Mouse (Mus musculus): ENCODE results near the gene Hoxb4.

Hoxb4 gene

GRCm38 (mm10) chr11:96285771-96286738 is 32.0 kb upstream of the Hoxb4 start, which contains the start of gene Hoxb7:
Gene Hoxb7, plus strand, starts transcription at chr11:96286623.
- DNase-seq: no peak

- DNase-seq: no peak
Observed at GRCm38 (mm10) chr11:96286739-96287385, 31.2 kb upstream of the Hoxb4 start.

GRCm38 (mm10) chr11:96287411-96287810 is 30.7 kb upstream of the Hoxb4 start:
- DNase-seq: no peak

- DNase-seq: no peak
Observed at GRCm38 (mm10) chr11:96288455-96289221, 29.4 kb upstream of the Hoxb4 start.

GRCm38 (mm10) chr11:96289293-96289692 is 28.8 kb upstream of the Hoxb4 start:
- no peak for DNase-seq

- DNase-seq: no peak
Observed at GRCm38 (mm10) chr11:96289837-96290236, 28.2 kb upstream of the Hoxb4 start.

- no peak for DNase-seq
Observed at GRCm38 (mm10) chr11:96290705-96291355, 27.2 kb upstream of the Hoxb4 start.

- DNase-seq: no peak
Observed at GRCm38 (mm10) chr11:96291681-96292564, 26.1 kb upstream of the Hoxb4 start, which contains the start of gene Hoxb6. Gene Hoxb6, plus strand, starts transcription at chr11:96292476.

- no peak for DNase-seq
Observed at GRCm38 (mm10) chr11:96292565-96293301, 25.3 kb upstream of the Hoxb4 start.

GRCm38 (mm10) chr11:96293302-96293921 is 24.7 kb upstream of the Hoxb4 start:
- no peak for DNase-seq

- DNase-seq: peak; percentile 70
Observed at GRCm38 (mm10) chr11:96294245-96295091, 23.6 kb upstream of the Hoxb4 start.

- no peak for DNase-seq
Observed at GRCm38 (mm10) chr11:96295092-96295835, 22.8 kb upstream of the Hoxb4 start.

GRCm38 (mm10) chr11:96296997-96297396 is 21.1 kb upstream of the Hoxb4 start:
- DNase-seq: no peak

GRCm38 (mm10) chr11:96297428-96297827 is 20.6 kb upstream of the Hoxb4 start:
- DNase-seq: no peak

- no peak for DNase-seq
Observed at GRCm38 (mm10) chr11:96297968-96298635, 20.0 kb upstream of the Hoxb4 start.

- DNase-seq: peak; percentile 8
Observed at GRCm38 (mm10) chr11:96298895-96299667, 19.0 kb upstream of the Hoxb4 start.

GRCm38 (mm10) chr11:96299781-96300180 is 18.3 kb upstream of the Hoxb4 start:
- DNase-seq: no peak
